Mouse (Mus musculus): ENCODE measurements around the gene Lpcat2. TPM values are rescaled to one million over a fixed set of nuclear protein-coding genes. Genes with fewer than 3 reads are reported as not detected.

The Lpcat2 gene
- total and polyA plus RNA-seq, 3 experiments, result 5.2 to 7.5 TPM; not detected in 1

- DNase-seq (ENCODE audit: low read depth, low spot score), result no peak
- peaks cover 0 to 13% of the 10 kb centered on the region in 2 experiments; a peak in 3 of 4 replicates for H3K36me3 ChIP-seq (ENCODE audit: control insufficient read depth in 1 of 2, insufficient read depth in 2 of 2, low read length in 2 of 2)
- no peak overlapping the region for H3K9ac ChIP-seq (ENCODE audit: control insufficient read depth, low read depth, low read length, poor library complexity, severe bottlenecking)
- no peak overlapping the region for H3K27ac ChIP-seq (ENCODE audit: control insufficient read depth, low read depth, low read length)
- H3K4me1 ChIP-seq (ENCODE audit: control insufficient read depth in 1 of 2, insufficient read depth in 2 of 2, low read length in 2 of 2), result peaks cover 9 to 11% of the 10 kb centered on the region in 2 experiments
- no peak for TF ChIP-seq UBTF (IDR thresholded peaks at IDR 0.05; ENCODE audit: borderline replicate concordance, insufficient read depth, low read depth, low read length)
- TF ChIP-seq MYC (IDR thresholded peaks at IDR 0.05; ENCODE audit: low read depth, low read length), result no peak
- no peak for TF ChIP-seq ZMIZ1 (IDR thresholded peaks at IDR 0.05; ENCODE audit: low read depth, low read length)
- no peak for TF ChIP-seq JUND (IDR thresholded peaks at IDR 0.05; ENCODE audit: low read depth, low read length)
- no peak for TF ChIP-seq TCF12 (IDR thresholded peaks at IDR 0.05; ENCODE audit: low read depth, low read length)
- no peak for TF ChIP-seq GATA1 (IDR thresholded peaks at IDR 0.05; ENCODE audit: low read depth, low read length)
- no peak for TF ChIP-seq RCOR1 (IDR thresholded peaks at IDR 0.05; ENCODE audit: low read depth, low read length)
- no peak for TF ChIP-seq POLR2AphosphoS5 (IDR thresholded peaks at IDR 0.05; ENCODE audit: borderline replicate concordance, low read depth, low read length)
- no peak for TF ChIP-seq NRF1 (IDR thresholded peaks at IDR 0.05; ENCODE audit: insufficient read depth, low read depth, low read length, poor library complexity, severe bottlenecking)
- no peak for TF ChIP-seq MYB (IDR thresholded peaks at IDR 0.05; ENCODE audit: low read depth, low read length)
- no peak for TF ChIP-seq POLR2AphosphoS2 (IDR thresholded peaks at IDR 0.05; ENCODE audit: low read length)
- no peak for TF ChIP-seq USF2 (IDR thresholded peaks at IDR 0.05; ENCODE audit: borderline replicate concordance in 1 of 2, insufficient read depth in 1 of 2, low read depth in 1 of 2, low read length in 2 of 2)
- TF ChIP-seq TAL1 (IDR thresholded peaks at IDR 0.05; ENCODE audit: low read length), result no peak
- TF ChIP-seq CTCF (IDR thresholded peaks at IDR 0.05 in 2 of 3, conservative IDR thresholded peaks at IDR 0.05 in 1 of 3; ENCODE audit: control insufficient read depth in 1 of 3, insufficient read depth in 1 of 3, low read depth in 2 of 3, low read length in 3 of 3, poor library complexity in 1 of 3, severe bottlenecking in 1 of 3), result no peak
- no peak for TF ChIP-seq ZC3H11A (IDR thresholded peaks at IDR 0.05; ENCODE audit: low read depth, low read length)
- no peaks in the 10 kb centered on the region for H3K9me3 ChIP-seq (replicated peaks; ENCODE audit: insufficient read depth, low read length)
- no peak overlapping the region for H3K4me3 ChIP-seq (ENCODE audit: control insufficient read depth in 1 of 2, insufficient read depth in 1 of 2, low read depth in 2 of 2, low read length in 2 of 2)
- peaks cover 19% of the 10 kb centered on the region for H3K79me2 ChIP-seq (ENCODE audit: control insufficient read depth, insufficient read depth, low read length, poor library complexity)
- no peaks in the 10 kb centered on the region for H3K27me3 ChIP-seq (ENCODE audit: control insufficient read depth in 1 of 2, insufficient read depth in 2 of 2, low read length in 2 of 2)
Measured at GRCm38 (mm10) chr8:92861977-92862376, 6.8 kb downstream of the Lpcat2 start.

GRCm38 (mm10) chr8:92870281-92870680 lies 15.1 kb downstream of the Lpcat2 start:
- no peak overlapping the region for H3K9ac ChIP-seq (ENCODE audit: control insufficient read depth, low read depth, low read length, poor library complexity, severe bottlenecking)
- H3K4me3 ChIP-seq (ENCODE audit: control insufficient read depth in 1 of 2, insufficient read depth in 1 of 2, low read depth in 2 of 2, low read length in 2 of 2), result no peak overlapping the region
- no peaks in the 10 kb centered on the region for H3K27me3 ChIP-seq (ENCODE audit: control insufficient read depth in 1 of 2, insufficient read depth in 2 of 2, low read length in 2 of 2)
- no peaks in the 10 kb centered on the region for H3K4me1 ChIP-seq (ENCODE audit: control insufficient read depth in 1 of 2, insufficient read depth in 2 of 2, low read length in 2 of 2)
- H3K36me3 ChIP-seq (ENCODE audit: control insufficient read depth in 1 of 2, insufficient read depth in 2 of 2, low read length in 2 of 2), result peaks cover 0 to 4% of the 10 kb centered on the region in 2 experiments; a peak in 2 of 4 replicates
- no peak for DNase-seq (ENCODE audit: low read depth, low spot score)
- no peak for TF ChIP-seq ELF1 (IDR thresholded peaks at IDR 0.05; ENCODE audit: low read depth, low read length)
- no peak for TF ChIP-seq TCF12 (IDR thresholded peaks at IDR 0.05; ENCODE audit: low read depth, low read length)
- TF ChIP-seq POLR2AphosphoS2 (IDR thresholded peaks at IDR 0.05; ENCODE audit: low read length), result no peak
- TF ChIP-seq MAFK (IDR thresholded peaks at IDR 0.05; ENCODE audit: borderline replicate concordance, low read depth, low read length), result no peak
- no peak for TF ChIP-seq MAX (IDR thresholded peaks at IDR 0.05; ENCODE audit: low read length)
- TF ChIP-seq ETS1 (IDR thresholded peaks at IDR 0.05; ENCODE audit: low read depth, low read length), result no peak
- no peak for TF ChIP-seq NRF1 (IDR thresholded peaks at IDR 0.05; ENCODE audit: insufficient read depth, low read depth, low read length, poor library complexity, severe bottlenecking)
- no peak for TF ChIP-seq MXI1 (IDR thresholded peaks at IDR 0.05; ENCODE audit: low read depth, low read length)
- TF ChIP-seq JUND (IDR thresholded peaks at IDR 0.05; ENCODE audit: low read depth, low read length), result no peak
- no peak for TF ChIP-seq POLR2AphosphoS5 (IDR thresholded peaks at IDR 0.05; ENCODE audit: borderline replicate concordance, low read depth, low read length)
- no peak for TF ChIP-seq HCFC1 (IDR thresholded peaks at IDR 0.05; ENCODE audit: low read depth, low read length)
- no peak for TF ChIP-seq BHLHE40 (IDR thresholded peaks at IDR 0.05; ENCODE audit: borderline replicate concordance, low read depth, low read length)
- TF ChIP-seq KAT2A (conservative IDR thresholded peaks at IDR 0.05; ENCODE audit: low read depth, low read length), result no peak
- TF ChIP-seq USF1 (IDR thresholded peaks at IDR 0.05; ENCODE audit: low read depth, low read length), result no peak
- TF ChIP-seq POLR2A (IDR thresholded peaks at IDR 0.05; ENCODE audit: control insufficient read depth in 1 of 2, insufficient read depth in 1 of 2, low read depth in 1 of 2, low read length in 2 of 2, poor library complexity in 1 of 2), result no peak
- no peak for TF ChIP-seq NELFE (IDR thresholded peaks at IDR 0.05; ENCODE audit: low read depth, low read length)
- no peaks in the 10 kb centered on the region for H3K9me3 ChIP-seq (replicated peaks; ENCODE audit: insufficient read depth, low read length)
- H3K79me2 ChIP-seq (ENCODE audit: control insufficient read depth, insufficient read depth, low read length, poor library complexity), result no peaks in the 10 kb centered on the region; the same call in 1 of the 2 replicates
- H3K27ac ChIP-seq (ENCODE audit: control insufficient read depth, low read depth, low read length), result no peak overlapping the region

Measured in MEL (cell line).